Mouse (Mus musculus) limb, embryonic 12.5 days (tissue): ENCODE measurements around the gene Tnfrsf1b. TPM values are rescaled to one million over a fixed set of nuclear protein-coding genes. Genes with fewer than 3 reads are reported as not detected.
"Not testable (repeated sequence)": the region's sequence is repeated elsewhere in the genome, so short reads cannot be mapped to it uniquely, and the experiment has no call there.

Source experiments
- ATAC-seq: fragments of 200-750 bp; cut with Nextera tagmentation; 2 replicates; pipeline ENCODE4 v1.8.0; 2017; ENCODE audit warnings: low read depth, moderate TSS enrichment; ENCODE audit not compliant: insufficient number of reproducible peaks, insufficient read depth, low FRiP score, low TSS enrichment
- H3K27ac ChIP-seq: fragments of 300-500 bp; sonication (generic); 2 replicates; pipeline ENCODE4 v1.5.1; 2016; ENCODE audit warnings: mild to moderate bottlenecking, moderate library complexity
- H3K27me3 ChIP-seq: fragments of 300-500 bp; sonication (generic); 2 replicates; pipeline ENCODE4 v1.6.1; 2016; ENCODE audit warnings: mild to moderate bottlenecking, moderate library complexity
- H3K36me3 ChIP-seq: fragments of 300-500 bp; sonication (generic); 2 replicates; pipeline ENCODE4 v1.6.1; 2016; ENCODE audit warnings: mild to moderate bottlenecking, moderate library complexity
- H3K4me1 ChIP-seq: fragments of 300-500 bp; sonication (generic); replicated peaks from 2 replicates; pipeline ENCODE4 v1.6.1; 2016
- H3K4me2 ChIP-seq: fragments of 300-500 bp; sonication (generic); 2 replicates; pipeline ENCODE4 v1.6.1; 2016; ENCODE audit warnings: mild to moderate bottlenecking, moderate library complexity
- H3K4me3 ChIP-seq: fragments of 300-500 bp; sonication (generic); replicated peaks from 2 replicates; pipeline ENCODE4 v1.5.1; 2016; ENCODE audit warnings: mild to moderate bottlenecking
- H3K9ac ChIP-seq: fragments of 300-500 bp; sonication (generic); replicated peaks from 2 replicates; pipeline ENCODE4 v1.6.1; 2016; ENCODE audit warnings: mild to moderate bottlenecking, moderate library complexity
- H3K9me3 ChIP-seq: fragments of 300-500 bp; sonication (generic); 2 replicates; pipeline ENCODE4 v1.6.1; 2016; ENCODE audit warnings: mild to moderate bottlenecking, moderate library complexity
- WGBS: fragments of 180-500 bp; shearing (Covaris S2); methylation state at CpG from one replicate; pipeline ENCODE4 v1.1.7; 2016; 5-methylcytosine and 5-hydroxymethylcytosine counted together
- polyA plus RNA-seq: library from polyadenylated mRNA; unstranded; fragments of >200 nt; fragmentation: Nextera tagmentation; extraction: Ambion mirVana; gene quantifications from 2 replicates; pipeline ENCODE4 v1.2.1, GENCODE M21; 2016

Gene Tnfrsf1b
- polyA plus RNA-seq, 1 experiment from 2014 or later = 2.1 TPM

DNA sequence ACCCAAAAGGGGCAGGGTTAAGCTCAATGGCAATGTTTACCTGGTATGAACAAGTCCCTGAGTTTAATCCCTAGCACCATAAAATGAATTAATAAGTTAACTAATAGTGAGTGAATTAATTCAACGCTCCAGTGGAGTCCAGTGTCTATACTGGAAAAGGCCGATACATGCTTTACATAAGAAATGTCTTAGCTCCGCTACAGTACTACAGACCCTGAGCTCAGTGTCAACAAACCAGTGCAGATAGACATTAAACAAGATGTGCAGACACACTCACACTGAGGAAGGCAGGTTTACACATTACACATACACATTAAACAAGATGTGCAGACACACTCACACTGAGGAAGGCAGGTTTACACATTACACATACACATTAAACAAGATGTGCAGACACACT lies 81.1 kb downstream of the Tnfrsf1b start:
- not testable (repeated sequence) for H3K4me2 ChIP-seq, H3K27ac ChIP-seq, H3K9ac ChIP-seq, H3K4me3 ChIP-seq, ATAC-seq, H3K9me3 ChIP-seq, H3K4me1 ChIP-seq, H3K27me3 ChIP-seq
- WGBS = 94% methylated on average over 3 of the region's 3 CpGs
- peaks cover 94% of the 10 kb centered on the region for H3K36me3 ChIP-seq

DNA sequence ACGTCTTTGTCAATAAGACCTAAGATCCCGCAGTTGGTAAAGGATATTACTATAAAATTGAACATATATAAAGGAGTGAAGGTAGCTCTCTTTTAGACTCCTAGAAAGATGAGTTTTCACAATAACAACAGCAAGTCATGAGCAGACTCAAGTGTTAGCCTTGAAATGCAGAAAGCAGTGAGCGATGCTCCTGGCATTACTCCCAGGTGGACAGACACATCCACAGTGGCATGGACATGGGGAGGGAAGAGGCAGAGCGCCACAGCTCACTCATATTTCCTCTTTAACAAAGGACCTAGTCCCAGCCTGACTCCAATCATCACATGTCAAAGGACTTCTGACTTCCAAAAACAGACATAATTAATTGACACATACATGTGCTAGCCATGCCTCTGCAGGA lies 82.6 kb downstream of the Tnfrsf1b start:
- no peaks in the 10 kb centered on the region for H3K4me1 ChIP-seq
- H3K9me3 ChIP-seq = no peaks in the 10 kb centered on the region
- no peaks in the 10 kb centered on the region for H3K27me3 ChIP-seq
- H3K9ac ChIP-seq = no peak overlapping the region
- H3K36me3 ChIP-seq = peaks cover 92% of the 10 kb centered on the region
- no peak overlapping the region for H3K4me3 ChIP-seq
- no peak overlapping the region for H3K27ac ChIP-seq
- no peak overlapping the region for H3K4me2 ChIP-seq
- WGBS = 95% methylated on average over 4 of the region's 4 CpGs
- ATAC-seq = no peak

Other genes with a start within 250 kb of the Tnfrsf1b start
- gene Vps13d, start 51.9 kb downstream of the Tnfrsf1b start, polyA plus RNA-seq = 10.1 and 11.6 TPM in 2 replicates
- 0.06 and 0.14 TPM in 2 replicates for gene Tnfrsf8, start 68.3 kb upstream of the Tnfrsf1b start, polyA plus RNA-seq